14 mouse cellular contexts compared by ENCODE assay signal in the genomic region with DNA sequence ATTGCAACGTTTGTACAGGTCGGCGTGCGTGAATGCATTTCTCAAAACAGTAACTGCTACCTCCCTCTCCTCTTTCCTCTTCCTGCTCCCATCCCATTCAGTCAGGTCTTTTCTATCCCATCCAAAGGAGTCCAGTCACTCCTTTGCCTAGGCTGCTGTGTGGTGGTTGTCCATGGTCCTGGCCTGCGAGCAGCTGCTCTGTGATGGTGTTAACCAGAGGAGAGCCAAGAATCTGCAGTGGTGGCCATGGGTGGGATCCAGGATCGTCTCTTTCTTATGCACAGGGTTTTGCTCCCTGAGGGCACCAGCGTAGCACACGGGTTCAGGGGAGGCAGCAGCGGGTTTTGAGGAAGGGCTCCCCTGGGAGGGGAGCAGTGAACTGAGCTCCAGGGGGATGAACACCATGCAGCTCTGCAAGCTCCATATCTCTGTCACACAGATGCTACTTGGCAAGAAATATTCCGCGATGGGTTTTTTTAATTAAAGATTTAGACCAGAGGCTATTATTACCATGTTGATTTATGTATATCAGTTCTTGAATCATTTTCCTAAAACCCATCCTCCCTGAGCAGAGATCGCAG.
DNase-seq lines count a peak whose midpoint lies in the region; ATAC-seq lines count a peak whose summit lies in the region.
"Had no signal": no experiment of that assay in that cellular context is flagged by ENCODE, and none has a peak within 500 bp of the region (broad histone marks: within the 10 kb centered on the region; RNA-seq: fewer than 3 reads in every experiment).

No protein-coding gene starts in this region.

- H3K4me1 ChIP-seq in hindbrain, embryonic 10.5 days (replicated peaks) = no peaks in the 10 kb centered on the region
- H3K4me1 ChIP-seq in hindbrain, embryonic 12.5 days = 0 out of 2 replicates have a peak, but pooled peaks cover 3% of the 10 kb centered on the region

- no peaks in the 10 kb centered on the region for H3K9me3 ChIP-seq in hindbrain, embryonic 10.5 days
- H3K9me3 ChIP-seq in hindbrain, embryonic 12.5 days (replicated peaks) = 0 out of 2 replicates have a peak, but pooled peaks cover 2% of the 10 kb centered on the region
- H3K9me3 ChIP-seq: limb, embryonic 15.5 days had no signal

- no peaks in the 10 kb centered on the region for H3K27me3 ChIP-seq in hindbrain, embryonic 10.5 days (ENCODE audit: insufficient read depth, poor library complexity, severe bottlenecking)
- no peaks in the 10 kb centered on the region for H3K27me3 ChIP-seq in hindbrain, embryonic 12.5 days

- H3K4me3 ChIP-seq in hindbrain, embryonic 10.5 days = no peak overlapping the region
- H3K4me3 ChIP-seq in hindbrain, embryonic 12.5 days = no peak overlapping the region
- H3K4me3 ChIP-seq: limb, embryonic 15.5 days had no signal

- DNase-seq in hindbrain, embryonic 10.5 days (ENCODE audit: low spot score) = peak; percentile 23
- peak; percentile 34 for DNase-seq in 3T3-L1 (ENCODE audit: low read depth, low spot score)
- peak; percentile 14 for DNase-seq in embryo, embryonic 9.5 days (ENCODE audit: extremely low spot score)
- no peak for DNase-seq in yolk sac, embryonic 10.5 days (ENCODE audit: low spot score)
- DNase-seq in lung, postnatal 25 days (ENCODE audit: low spot score) = no peak
- DNase-seq: adrenal gland, adult 8-10 months; gastrocnemius, postnatal 14 days; kidney, adult 18-20 months had no signal

- no peak overlapping the region for H3K4me2 ChIP-seq in hindbrain, embryonic 12.5 days (replicated peaks)
- H3K4me2 ChIP-seq: limb, embryonic 15.5 days had no signal

- H3K36me3 ChIP-seq in hindbrain, embryonic 10.5 days = no peaks in the 10 kb centered on the region
- no peaks in the 10 kb centered on the region for H3K36me3 ChIP-seq in hindbrain, embryonic 12.5 days
- H3K36me3 ChIP-seq: limb, embryonic 15.5 days had no signal

- no peak for ATAC-seq in hindbrain, embryonic 12.5 days (ENCODE audit: low FRiP score)
- ATAC-seq in megakaryocyte-erythroid progenitor cell, adult 5-6 weeks (replicated peaks; ENCODE audit: low FRiP score, low TSS enrichment, poor library complexity, severe bottlenecking) = 0 out of 2 replicates have a peak, but pooled peaks have one; percentile 11
- ATAC-seq in cerebellum, adult (ENCODE audit: insufficient number of reproducible peaks, low FRiP score, low TSS enrichment) = no peak
- ATAC-seq: forebrain, embryonic 14.5 days had no signal

- no peak overlapping the region for H3K9ac ChIP-seq in hindbrain, embryonic 12.5 days
- H3K9ac ChIP-seq: limb, embryonic 15.5 days had no signal

- H3K27ac ChIP-seq in hindbrain, embryonic 10.5 days = no peak overlapping the region
- no peak overlapping the region for H3K27ac ChIP-seq in hindbrain, embryonic 12.5 days
- H3K27ac ChIP-seq: limb, embryonic 15.5 days; stomach, postnatal 0 days had no signal

- 57% methylated on average over 12 of the region's 12 CpGs for WGBS in hindbrain, embryonic 10.5 days
- WGBS in hindbrain, embryonic 12.5 days = 52% methylated on average over 12 of the region's 12 CpGs

Comparison
In these comparisons a context has a peak if more than half of its experiments do, and no peak if none do; other contexts are left out.
1. DNase-seq: peak in hindbrain, embryonic 10.5 days (single experiment), 3T3-L1 (single experiment) and embryo, embryonic 9.5 days (single experiment); none in yolk sac, embryonic 10.5 days (single experiment) and lung, postnatal 25 days (single experiment).